Mouse (Mus musculus) lung, postnatal 10 days (tissue): Measurements from ENCODE around the gene Kpna1.
"Not testable (repeated sequence)": the region's sequence is repeated elsewhere in the genome, so short reads cannot be mapped to it uniquely, and the experiment has no call there.

Source experiments
- DNase-seq: peaks from one replicate; pipeline ENCODE4 v3.0.0; 2021

Kpna1 gene

DNA sequence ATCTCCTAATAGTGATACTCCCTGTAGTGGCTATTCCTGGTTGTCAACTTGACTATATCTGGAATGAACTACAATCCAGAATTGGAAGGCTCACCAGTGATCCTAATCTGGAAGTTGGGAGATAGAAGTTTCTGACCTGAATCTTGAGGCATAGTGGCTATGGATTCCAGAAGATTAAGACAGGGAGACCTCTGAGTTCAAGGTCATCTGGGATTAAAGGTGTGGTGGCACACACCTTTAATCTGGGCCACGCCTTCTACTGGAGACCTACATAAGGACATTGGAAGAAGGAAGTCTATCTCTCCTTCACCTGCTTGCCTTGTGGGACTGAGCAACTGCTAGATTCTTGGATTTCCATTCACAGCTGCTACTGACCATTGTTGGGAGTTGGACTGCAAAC lies at the start of gene Kpna1:
Gene Kpna1 (plus strand): TSS at position 301 of the 400 bp plus-strand sequence.
- not testable (repeated sequence) for DNase-seq

DNA sequence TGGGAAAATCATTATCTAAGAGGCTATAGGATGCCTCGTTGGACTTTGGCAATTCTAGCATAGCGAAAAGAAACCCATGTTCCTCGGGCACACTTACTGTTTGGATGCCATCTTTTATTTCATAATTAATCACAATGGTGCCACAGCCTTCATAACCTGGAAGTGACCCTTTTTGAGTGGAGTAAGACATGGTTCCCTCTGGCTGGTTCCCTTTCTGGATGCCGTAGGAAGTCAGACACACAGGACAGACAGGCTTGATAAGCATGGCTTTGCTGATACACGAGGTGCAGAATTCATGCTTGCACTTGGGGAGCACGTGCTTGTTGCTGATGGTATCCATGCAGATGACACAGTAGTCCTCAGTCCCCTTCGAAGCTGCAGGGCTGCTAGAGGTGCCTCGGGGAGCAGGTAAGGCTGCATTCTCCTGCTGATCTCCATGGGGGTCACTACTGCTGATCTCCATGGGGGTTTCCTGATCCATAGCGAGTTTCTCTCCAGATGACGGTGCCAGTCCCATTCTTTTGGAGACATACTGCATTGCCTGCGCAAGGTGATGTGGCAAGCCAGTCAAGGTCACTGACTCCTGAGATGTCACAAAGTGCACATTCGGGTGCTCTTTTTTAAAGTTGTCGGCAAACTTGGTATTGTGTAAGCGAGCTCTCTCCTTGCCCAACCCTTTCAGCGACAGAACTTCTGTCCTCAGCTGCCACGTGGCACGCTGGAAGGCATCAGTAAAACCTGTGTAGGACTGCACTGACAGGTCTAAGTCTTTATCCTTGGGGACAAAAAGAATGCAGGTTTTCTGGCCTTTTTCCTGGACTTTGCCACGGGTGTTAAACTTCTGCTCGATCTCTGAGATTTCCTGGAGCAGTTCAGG lies 46.1 kb upstream of the Kpna1 start:
- no peak for DNase-seq

DNA sequence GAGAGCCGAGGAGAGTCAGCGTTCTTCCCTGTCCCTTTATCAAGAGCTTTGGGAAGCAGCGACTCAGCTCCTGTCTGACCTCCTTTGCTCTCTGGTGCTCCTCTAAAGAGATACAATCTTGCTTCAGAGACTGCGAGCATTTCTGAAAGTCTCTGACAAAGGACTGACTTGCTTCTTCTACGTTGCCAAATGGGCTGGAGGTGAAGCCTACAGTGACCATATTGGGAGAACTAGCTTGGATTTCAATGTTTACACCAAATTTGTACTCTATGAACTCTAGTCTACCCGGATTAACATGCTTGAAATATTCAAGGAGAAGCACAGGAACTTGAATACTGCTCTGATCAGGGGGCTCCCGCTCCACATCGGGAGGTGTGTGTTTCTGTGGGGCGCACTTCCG lies 45.4 kb upstream of the Kpna1 start:
- no peak for DNase-seq

DNA sequence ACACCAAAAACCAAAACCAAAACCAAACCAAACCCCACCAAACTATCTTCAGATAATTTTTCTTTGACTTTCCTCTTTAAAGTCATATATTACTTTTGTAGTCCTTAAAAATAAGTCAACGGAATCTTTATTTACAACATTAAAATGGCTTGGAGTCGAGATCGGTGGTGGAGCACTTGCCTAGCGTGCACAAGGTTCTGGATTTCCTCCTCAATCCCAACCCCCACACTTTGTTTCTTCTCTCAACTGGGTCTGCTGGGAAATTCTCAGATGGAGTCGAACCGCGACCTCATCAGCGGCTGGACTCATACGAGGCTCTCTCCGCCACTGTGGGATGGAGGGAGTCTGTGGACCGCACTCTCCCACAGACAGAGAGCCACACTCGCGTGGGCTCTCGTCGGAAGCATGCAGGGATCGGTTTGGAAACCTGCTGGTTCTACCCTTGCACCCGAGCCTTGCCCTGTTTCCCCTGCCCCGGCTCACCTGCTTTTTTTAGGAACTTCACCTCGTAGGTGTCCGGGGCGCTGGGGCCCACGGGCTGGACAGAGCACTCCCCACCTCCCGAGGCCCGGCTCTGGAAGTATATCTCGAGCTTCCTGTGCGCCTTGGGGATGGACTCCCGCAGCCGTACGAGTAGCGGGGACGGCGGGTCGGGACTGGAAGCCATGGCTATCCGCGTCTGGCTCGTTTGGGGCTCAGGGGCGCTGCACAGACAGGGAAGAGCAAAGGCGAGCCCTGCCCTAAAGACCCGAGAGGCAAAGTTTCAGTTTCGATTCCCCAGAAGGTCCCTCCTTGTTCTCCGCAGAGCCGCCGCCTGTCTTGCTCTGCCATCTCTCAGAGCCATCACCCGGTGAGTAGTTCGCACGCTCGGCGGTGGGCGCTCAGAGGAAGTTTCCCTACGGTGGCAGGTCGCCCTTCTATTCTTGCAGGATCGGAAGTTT lies 40.1 kb upstream of the Kpna1 start, which contains the start of the genes Parp9 and Dtx3l:
Gene Parp9 (plus strand): TSS at position 260 of the 941 bp plus-strand sequence.
Gene Dtx3l (minus strand): TSS at position 941 of the 941 bp plus-strand sequence.
- DNase-seq = peak; percentile 67

DNA sequence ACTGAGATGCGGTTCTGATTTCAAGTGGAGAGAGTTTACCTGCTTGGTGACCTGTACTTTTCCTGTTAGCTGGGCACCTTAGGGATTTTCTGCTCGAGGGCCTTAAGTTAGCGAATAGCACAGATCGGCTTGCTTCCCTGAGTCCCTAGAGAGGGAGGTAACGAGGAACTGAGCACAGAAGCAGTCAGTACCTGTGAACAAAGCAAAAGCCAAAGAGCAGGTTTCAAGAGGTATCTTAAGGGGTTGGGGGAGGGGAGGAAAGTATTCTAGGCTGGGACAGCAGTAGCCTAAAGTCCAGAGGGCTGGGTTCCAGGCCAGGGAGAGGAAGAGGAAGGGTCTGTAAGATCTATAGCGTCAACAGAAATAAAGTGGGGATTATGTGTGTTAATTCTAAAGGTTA lies 39.3 kb upstream of the Kpna1 start:
- DNase-seq = peak; percentile 52

DNA sequence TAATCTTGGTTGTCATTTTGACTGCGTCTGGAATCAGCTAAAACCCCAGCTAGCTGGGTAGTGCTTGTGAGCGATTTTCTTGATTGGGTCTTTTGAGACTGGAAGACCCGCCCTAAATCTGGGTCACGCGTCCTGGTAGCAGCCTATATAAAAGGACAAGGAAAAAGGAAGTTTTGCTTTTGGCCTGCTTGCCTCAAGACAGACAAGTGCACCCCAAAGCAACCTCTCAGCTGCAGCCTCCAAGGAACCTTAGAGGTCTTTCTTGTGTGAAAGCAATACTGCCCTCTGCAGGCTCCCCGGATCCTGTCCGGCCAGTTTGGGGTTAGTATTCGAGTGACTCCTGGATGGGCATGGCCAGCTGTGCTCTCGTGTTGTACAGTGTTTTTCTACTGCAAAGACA lies 38.9 kb upstream of the Kpna1 start:
- DNase-seq = peak; percentile 92

DNA sequence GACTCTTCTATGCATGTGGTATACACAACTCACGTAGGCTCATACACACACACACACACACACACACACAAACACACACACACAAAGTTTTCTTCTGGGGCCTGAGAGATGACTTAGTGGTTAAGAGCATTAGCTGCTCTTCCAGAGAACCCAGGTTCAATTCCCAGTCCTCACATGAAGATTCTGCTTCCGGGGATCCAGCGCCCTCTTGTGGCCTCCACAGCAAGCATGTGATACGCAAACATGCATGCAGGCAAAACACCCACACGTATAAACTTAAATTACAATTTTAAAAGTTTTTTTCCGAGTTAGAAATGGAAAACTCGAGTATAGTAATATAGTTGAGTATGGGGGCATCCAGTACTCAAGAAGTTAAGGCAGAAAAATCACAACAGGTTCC lies 37.2 kb upstream of the Kpna1 start:
- DNase-seq = peak; percentile 27

DNA sequence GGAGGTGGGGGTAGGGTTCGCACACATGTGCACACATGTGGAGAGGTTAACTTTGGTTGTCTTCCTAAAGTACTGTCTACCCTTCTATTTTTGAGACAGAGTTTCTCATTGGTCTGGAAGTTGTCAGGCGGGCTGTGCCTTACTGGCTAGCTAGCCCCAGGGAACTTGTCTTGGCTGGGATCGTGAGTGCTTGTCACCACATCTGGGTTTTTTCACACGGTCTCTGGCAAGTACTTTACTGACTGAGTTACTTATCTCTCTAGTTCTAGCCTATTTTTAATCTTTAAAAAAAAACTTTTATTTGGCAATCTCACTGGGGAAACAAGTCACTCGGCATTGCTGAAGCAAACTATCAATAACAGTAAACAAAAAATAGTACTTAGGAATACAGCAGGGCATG lies 29.3 kb upstream of the Kpna1 start:
- no peak for DNase-seq

DNA sequence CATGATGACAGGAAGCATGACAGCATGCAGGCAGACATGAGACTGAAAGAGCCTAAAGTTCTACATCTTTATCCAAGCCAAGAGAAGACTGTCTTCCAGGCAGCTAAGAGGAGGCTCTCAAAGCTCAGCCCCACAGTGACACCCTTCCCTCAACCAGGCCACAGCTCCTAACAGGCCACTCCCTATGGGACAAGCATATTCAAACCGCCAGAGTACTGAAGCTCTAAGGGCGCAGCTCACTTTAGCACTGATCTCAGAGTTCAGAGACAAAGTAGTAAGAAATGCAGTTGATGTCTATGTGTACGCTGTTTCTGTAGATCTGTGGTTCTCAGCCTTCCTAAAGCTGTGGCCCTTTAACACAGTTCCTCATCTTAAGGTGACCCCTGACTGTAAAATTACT lies 27.3 kb upstream of the Kpna1 start:
- DNase-seq = no peak

DNA sequence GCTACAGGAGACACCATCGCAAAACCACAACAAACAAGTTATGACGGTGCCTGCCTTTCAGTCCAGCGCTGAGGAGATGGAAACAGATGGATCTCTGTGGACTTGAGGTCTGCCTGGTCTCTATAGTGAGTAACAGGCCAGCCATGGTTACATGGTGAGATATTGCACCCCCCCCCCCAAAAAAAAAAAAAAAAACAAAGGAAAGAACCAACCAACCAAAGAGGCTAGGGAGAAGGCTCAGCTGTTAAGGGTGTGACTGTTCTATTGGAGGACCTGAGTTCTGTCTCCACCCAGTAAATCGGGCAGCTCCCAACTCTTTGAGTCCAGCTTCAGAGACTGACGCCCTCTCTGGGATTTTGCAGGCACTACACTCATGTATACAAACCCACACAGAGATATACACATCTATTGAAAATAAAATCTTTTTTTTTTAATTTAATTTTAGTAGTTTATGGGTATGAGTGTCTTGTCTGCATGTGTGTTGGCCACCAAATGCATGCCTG lies 25.9 kb upstream of the Kpna1 start:
- no peak for DNase-seq

DNA sequence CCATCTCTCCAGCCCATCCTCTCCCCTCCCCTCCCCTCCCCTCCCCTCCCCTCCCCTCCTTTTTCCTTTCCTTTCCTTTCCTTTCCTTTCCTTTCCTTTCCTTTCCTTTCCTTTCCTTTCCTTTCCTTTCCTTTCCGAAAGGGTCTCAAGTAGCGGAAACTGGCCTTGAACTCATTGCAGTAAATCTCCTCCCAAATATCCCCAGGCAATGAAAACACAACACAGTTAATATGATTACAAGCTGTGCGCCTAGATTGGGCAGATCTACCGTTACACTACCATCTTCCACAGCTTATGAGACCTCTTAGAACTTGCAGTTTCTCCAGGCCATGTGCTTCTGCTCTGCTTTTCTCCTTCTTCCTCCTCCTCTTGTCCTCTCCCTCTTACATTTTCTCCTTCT lies 12.6 kb upstream of the Kpna1 start:
- DNase-seq = not testable (repeated sequence)

DNA sequence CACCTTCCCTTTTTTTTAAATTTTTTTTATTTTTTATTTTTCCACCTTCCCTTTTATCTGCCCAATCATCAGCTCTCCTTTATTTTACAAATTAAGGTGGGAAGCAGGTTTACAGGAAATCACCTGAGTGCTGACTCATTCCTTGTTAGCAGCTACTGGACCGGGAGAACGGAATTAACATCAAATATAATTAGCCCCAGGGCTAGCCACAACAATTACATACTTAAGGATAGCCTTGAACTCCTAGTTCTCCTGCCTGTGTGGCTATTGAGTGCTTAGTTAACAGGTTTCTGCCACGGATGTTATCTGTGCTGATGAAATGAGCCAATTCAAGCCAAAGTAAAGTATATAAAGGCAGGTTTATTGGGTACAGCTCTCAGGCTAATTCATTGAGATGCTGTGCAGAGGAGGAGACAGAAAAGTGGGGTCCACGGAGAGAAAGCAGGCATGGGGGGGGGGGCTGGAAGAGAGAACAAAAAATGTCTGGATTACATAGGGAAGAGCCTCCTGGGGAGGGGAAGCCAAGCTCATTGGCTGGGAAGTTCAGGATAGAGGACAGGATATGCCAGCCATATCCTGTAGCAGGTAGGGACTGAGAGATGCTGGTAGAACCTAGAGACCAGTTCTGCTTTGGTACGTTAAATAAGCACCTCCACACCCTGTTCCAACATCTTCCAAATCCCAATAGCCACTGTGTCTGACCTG lies 12.0 kb upstream of the Kpna1 start:
- no peak for DNase-seq

DNA sequence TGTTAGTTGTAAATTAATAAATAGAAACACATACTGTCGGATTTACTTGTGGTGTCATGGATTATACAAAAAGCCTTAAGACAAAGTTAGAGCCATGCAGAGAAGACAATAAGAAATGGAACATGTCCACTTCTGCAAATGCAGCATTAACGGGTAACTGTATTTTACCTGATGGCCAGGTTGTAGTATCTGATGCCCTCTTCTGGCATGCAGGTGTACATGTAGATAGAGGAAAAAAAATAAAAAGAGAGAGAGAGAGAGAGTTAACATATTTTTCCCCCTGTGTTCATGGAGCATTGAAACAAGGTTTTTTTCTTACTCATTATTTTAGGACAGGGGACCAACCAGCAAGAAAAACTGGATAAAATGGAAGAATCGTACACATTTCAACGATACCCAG lies 11.2 kb upstream of the Kpna1 start:
- no peak for DNase-seq

DNA sequence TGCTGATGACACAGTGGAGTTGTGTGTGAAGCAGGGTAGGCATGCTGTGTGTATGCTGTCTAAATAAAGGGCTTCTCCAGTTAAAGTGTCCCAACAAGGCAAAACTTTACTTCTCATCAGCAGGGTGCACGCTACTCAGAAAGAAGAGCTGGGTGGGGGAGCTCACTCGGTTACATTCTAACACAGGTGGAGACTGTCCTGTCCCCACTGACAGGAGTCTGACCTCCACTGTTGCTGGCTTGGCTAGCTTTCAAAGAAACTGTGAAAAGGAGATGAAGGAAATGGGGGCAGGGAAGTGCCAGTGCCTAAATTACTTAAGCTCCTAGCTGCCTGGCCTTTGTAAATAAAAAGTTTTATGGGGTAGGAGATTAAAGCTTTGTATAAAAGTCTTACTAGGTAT lies 10.4 kb upstream of the Kpna1 start:
- no peak for DNase-seq

DNA sequence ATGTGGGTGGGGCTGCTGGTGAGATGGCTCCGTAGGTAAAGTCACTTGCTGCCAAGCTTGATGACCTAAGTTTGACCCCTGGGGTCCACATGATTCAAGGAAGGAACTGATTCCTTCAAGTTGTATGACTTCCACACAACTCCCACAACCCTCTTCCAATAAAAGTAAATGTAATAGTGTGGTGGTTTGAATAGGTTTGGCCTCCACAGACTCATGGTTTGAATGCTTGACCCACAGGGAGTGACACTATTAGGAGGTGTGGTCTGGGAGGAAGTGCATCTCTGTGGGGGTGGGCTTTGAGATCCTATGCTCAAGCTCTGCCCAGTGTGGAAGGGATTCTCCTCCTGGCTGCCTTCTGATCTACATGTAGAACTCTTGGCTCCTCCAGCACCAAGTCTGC lies 4.5 kb upstream of the Kpna1 start:
- DNase-seq = no peak

DNA sequence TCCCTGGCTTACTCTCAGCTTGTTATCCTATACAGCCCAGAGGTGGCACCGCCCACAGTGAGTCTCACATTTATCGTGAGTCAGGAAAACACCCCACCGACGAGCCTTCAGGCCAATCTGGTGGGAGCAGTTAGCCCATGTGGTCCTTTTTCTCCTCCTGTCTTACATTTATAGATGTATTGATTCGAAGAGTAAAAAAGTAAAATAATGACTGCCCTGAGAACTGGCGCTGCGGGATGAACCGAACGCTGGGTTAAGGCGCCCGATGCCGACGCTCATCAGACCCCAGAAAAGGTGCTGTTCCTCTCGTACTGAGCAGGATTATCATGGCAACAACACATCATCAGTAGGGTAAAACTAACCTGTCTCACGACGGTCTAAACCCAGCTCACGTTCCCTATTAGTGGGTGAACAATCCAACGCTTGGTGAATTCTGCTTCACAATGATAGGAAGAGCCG lies 2.8 kb downstream of the Kpna1 start:
- peak; percentile 100 for DNase-seq

DNA sequence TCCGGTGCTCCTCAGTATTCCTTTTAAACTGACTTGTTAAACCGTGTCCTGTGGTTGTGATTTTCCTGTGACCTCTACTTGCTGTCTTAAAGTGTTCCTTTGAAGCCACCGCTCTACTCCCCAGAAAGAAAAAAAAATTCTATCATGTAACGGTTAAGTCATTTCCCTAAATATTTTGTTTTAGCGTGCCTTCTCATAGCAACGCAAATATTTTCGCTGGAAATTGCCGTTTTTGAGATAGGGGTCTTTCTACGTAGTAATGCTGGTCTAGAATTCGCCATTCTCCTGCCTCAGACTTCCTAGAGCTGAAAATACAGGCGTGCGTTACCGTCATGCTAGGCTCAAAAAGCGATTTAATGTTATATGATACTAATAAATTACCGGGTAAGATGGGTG lies 4.0 kb downstream of the Kpna1 start:
- DNase-seq = no peak

DNA sequence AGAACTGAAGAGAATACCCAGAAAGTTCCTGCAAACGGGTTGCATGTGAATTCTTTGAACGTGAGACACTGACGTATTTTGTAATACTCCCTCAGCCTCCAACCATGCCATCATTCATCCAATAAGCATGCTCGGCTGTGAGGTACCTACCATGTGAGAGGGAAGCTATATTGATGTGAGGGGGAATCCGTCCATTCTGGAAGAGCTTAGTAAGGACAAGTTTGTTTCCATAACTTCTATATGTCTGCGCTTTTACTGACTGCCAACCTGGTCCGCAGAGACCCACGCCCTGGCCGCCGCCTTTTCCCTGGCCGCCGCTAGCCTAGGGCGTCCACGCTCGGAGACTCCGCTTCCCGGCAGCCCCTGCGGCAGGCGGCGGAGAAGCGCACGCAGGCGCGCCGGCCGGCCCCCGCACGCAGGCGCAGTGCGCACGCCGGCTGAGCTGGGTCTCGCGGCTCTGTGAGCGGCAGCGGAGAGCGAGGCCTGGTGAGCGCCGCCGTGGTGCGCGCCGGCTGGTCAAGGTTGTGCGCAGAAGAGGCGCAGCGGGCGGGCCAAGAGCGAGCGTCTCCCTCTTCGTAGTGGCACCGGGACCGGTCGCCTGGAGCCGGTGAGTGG lies 4.5 kb downstream of the Kpna1 start:
- peak; percentile 93 for DNase-seq

DNA sequence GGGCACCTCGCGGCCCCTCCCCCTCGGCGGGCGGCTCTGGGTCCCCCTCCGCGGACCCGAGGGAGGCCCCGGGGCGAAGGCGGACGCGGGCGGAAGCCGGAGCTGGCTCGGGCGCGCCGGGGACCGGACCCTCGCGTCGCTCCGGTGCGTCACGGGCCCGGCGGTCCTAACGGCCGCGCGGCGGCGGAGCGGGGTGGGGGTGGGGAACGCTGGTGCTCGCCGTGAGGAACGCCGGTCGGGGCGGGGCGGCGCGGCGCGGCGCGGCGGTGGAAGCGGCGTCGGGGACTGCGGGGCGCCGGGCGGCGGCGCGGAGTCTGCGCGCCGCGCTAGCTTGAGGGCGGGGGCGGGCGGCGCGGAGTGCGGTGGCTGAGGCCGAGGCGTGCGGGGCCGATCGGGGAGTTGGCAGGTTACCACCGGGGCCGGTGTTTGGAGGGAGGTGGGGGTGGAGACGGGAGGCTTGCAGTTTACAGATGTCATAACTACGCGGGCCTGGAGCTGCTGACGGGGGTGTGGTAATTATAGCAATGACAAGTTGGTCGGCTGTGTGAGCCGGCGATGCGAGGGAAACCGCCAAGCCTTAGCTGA lies 5.1 kb downstream of the Kpna1 start:
- DNase-seq = peak; percentile 78

DNA sequence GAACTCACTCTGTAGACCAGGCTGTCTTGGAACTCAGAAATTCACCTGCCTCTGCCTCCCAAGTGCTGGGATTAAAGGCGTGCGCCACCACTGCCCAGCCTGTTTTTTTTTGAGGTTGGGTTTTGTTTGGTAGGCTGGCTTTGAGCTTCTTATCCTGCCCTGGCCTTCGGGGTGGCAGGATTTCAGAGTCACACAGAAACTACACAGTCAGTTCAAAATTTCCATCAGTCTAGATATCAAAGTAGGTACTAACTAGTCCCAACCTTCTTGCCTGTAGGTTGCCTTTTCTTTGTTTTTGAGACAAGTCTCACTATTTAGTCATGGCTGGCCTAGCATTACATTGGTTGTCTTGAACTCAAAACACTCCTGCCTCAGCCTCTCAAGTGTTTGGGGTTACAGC lies 5.9 kb downstream of the Kpna1 start:
- no peak for DNase-seq

DNA sequence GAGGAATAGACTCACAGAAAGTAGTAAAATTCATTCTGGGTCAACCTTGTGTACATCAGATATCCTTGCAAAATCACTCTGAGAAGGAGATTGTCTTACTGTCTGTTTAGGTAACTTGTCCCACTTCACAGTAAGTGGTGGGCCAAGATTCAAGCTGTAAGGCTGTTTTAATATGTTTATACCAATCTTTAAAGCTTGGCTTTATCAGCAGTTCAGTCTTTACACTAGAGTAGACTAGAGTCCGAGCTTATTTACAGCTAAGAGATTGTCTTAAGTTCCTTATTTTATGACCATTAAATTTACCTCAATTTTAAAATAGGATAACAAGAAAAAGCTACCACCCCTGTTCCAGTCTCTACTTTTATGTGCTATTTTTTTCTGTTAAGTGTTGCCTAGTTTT lies 9.4 kb downstream of the Kpna1 start:
- no peak for DNase-seq

DNA sequence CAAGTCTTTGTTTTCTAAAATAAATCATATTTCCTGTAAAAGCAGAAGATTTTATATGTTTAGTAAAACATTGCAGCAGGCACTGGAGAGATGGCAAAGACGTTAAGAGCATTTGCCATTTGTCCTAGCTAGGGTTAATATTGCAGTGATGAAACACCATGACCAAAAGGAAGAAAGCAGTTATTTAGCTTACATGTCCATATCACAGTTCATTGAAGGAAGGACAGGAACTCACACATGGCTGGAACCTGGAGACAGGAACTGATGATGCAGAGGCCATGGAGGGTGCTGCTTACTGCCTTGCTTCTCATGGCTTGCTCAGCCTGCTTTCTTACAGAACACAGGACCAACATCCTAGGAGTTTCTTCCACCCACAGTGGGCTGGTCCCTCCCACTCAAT lies 13.8 kb downstream of the Kpna1 start:
- no peak for DNase-seq
